Mouse (Mus musculus) adrenal gland, postnatal 14 days (tissue): Measurements from ENCODE around the gene Mphosph9. TPM values are rescaled to one million over a fixed set of nuclear protein-coding genes. Genes with fewer than 3 reads are reported as not detected.
"Not testable (repeated sequence)": the region's sequence is repeated elsewhere in the genome, so short reads cannot be mapped to it uniquely, and the experiment has no call there.

Source experiments
- DNase-seq: peaks from one replicate; pipeline ENCODE4 v3.0.0; 2021; ENCODE audit warnings: mixed read lengths
- long read RNA-seq, 2 experiments: library from polyadenylated mRNA; stranded (forward); transcript quantifications; one replicate each; pipeline ENCODE4 v2.0.0; 2021
- total RNA-seq: library from RNA; stranded (reverse); gene quantifications from 2 replicates; pipeline ENCODE4 v1.2.3, GENCODE M21; 2021

Mphosph9 gene
- total RNA-seq: 6.6 and 7.7 TPM in 2 replicates
- long read RNA-seq, experiment 1, partial matches to known transcripts: 1 of 5 reads
- long read RNA-seq, experiment 1, other reads (novel, unspliced or antisense): 4 of 5 reads
- long read RNA-seq, experiment 2, full-length matches to known transcripts: 2 of 2 reads
- long read RNA-seq, experiment 2, partial matches to known transcripts: 0 of 2 reads
- long read RNA-seq, experiment 2, other reads (novel, unspliced or antisense): 0 of 2 reads

- DNase-seq: peak; percentile 100
Observed at GRCm38 (mm10) chr5:124327510-124328364, at the start of gene Mphosph9, which contains the start of gene 2810006K23Rik. Mphosph9 (minus strand) TSS chr5:124327972. 2810006K23Rik (plus strand) TSS chr5:124328089.

- DNase-seq: no peak
Observed at GRCm38 (mm10) chr5:124377149-124377548, 49.4 kb upstream of the Mphosph9 start.

DNA sequence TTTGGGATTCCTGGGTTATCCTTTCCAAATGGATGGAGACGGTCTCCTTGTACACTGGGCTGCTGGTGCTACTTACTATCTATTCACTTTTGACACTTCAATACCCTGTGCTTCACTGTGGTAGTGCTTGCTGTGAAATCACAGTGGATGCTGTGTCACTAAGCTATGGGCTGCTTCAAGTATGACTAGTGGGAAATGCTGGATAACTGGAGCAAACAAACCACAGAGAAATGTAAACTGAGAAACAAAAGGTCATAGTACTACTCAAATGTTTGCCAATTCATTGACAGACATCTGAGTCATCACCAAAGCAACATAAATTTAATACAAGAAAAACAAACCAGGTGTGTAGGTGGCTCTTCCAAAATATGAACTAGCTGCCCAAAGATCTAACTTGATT, 48.6 kb upstream of the Mphosph9 start:
- no peak for DNase-seq

GRCm38 (mm10) chr5:124374298-124374697, 46.5 kb upstream of the Mphosph9 start:
- DNase-seq: no peak

GRCm38 (mm10) chr5:124366721-124367120, 38.9 kb upstream of the Mphosph9 start:
- no peak for DNase-seq

DNA sequence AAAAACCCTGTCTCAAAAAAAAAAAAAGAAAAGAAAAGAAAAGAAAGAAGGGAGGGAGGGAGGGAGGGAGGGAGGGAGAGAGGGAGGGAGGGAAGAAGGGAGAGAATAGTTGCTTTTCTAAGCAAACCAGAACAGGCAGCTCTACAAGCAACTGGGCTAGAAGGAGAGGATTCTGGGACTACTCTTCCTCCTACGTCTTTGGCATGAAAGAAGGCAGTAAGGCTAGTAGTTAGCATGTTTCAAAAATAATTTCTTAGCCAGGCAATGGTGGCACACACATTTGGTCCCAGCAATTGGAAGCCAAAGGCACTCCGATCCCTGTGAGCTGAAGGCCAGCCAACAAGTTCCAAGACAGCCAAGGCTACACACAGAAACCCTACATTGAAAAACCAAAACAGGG, 38.0 kb upstream of the Mphosph9 start:
- DNase-seq: no peak

DNA sequence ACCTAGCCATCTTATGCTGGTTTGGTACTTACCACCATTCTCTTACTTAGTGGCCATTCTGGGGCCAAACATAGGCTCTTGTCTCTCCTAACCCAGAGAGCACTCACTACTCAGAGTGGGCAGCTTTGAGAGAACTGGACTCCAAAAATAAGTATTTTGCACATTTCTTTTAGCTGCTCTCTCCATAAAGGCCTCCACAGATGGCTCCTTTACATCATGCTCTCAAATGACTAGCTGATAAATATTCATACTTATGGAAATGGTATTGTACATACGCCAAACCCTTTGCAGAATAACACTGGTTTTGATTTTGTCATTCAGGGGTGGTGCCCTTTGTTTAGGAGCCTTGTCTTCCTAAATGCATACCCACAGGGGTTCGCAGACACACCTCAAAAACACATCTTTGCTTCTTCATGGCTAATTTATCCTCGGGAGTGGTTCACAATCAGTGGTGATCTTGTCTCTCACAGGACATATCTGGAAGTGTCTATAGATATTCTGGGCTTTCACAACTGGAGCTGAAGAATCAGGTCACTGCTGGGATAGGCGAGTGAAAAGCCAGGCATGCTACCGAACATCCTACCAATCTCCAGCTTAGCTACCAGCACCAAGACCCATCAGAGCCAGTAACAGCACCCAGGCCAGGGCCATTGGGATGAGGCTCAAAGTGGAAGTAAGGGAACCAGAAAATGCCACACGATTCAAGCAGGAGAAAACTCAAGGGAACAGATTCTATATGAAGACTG, 36.6 kb upstream of the Mphosph9 start:
- DNase-seq: no peak

- DNase-seq: not testable (repeated sequence)
Observed at GRCm38 (mm10) chr5:124362982-124363381, 35.2 kb upstream of the Mphosph9 start, which contains the start of gene Cdk2ap1. Cdk2ap1 (minus strand) TSS chr5:124363082.

DNA sequence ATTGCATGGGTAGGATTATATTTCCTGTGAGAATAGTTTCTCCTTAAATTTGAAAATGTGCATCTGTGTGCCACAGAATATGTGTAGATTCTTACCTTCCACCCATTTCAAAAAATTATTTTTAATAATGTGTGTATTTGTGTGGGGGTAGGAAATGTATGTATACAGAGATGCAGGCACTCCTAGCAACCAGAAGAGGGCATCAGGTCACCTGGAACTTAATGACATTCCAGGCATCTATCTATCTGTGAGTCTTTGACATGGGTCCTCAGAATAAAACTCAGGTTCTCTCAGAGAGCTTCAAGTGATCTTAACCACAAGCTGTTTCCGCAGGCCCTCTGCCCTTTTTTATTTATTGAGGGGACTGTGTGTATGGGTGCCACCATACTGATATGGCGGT, 31.9 kb upstream of the Mphosph9 start:
- no peak for DNase-seq

- DNase-seq: no peak
Observed at GRCm38 (mm10) chr5:124356695-124357094, 28.9 kb upstream of the Mphosph9 start.

DNA sequence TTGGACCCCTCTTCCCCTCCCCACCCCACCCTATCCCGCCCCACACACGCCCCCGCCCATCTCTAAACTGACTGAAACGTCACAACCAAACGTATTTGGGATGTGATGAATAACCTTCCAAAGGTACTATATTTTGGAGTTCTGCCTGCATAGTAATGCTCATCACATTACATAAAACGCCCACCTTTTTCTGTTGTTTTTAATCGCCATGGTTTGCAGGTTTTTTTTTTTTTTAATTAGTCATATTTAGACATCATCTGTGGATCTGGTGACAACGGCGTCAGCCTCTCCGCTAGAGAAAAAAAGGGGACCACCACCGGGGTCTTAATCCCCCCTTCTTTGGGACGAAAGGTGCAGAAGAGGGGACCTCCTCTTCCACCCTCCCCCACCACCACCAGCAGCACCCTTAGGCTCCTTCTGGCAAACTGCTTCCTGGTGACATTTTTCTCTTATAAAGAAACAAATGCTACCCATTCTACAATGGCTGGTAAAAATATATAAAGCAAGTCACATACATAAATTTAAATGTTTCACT, 27.7 kb upstream of the Mphosph9 start:
- DNase-seq: no peak

GRCm38 (mm10) chr5:124354574-124355424, 27.0 kb upstream of the Mphosph9 start:
- DNase-seq: peak; percentile 61

- peak; percentile 85 for DNase-seq
Observed at GRCm38 (mm10) chr5:124353726-124354547, 26.2 kb upstream of the Mphosph9 start.

- DNase-seq: peak; percentile 69
Observed at GRCm38 (mm10) chr5:124353011-124353725, 25.4 kb upstream of the Mphosph9 start.

DNA sequence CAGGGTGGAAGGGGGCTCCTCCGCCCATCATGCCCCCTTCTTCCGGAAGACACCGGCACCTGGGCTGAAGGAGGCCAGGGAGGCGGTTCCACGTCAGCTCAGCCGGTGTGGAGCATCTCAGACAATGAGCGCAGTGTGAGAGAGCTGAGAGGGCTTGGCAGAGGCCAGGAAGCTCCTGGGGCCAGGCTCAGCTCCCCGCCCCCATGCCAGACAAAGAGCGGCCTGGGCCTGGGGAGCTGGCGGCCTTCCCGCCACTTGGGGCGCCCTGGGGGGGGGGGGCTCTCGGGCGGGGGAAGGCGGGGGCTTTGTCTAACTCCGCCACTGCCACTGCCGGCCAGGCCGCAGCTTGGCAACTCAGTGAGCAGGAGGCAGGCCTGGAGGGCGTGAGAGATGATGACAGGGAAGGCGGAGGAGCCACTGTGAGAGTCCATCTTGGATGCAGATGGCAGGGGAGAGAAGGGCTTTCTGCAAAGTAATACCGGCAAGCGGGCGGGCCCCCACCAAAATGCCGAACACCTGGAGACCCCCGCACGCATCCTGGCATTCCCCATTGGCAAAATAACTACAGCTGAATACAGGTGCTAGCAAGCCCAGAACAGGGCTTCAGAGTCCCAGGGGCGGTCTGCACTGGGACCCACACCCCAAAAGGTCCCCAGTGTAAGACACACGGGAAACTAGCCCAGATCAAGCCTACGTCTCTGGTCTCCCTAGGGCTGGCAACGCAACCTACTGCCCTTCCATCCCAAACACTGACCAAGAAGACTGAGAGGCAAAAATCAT, 24.6 kb upstream of the Mphosph9 start:
- peak; percentile 93 for DNase-seq

DNA sequence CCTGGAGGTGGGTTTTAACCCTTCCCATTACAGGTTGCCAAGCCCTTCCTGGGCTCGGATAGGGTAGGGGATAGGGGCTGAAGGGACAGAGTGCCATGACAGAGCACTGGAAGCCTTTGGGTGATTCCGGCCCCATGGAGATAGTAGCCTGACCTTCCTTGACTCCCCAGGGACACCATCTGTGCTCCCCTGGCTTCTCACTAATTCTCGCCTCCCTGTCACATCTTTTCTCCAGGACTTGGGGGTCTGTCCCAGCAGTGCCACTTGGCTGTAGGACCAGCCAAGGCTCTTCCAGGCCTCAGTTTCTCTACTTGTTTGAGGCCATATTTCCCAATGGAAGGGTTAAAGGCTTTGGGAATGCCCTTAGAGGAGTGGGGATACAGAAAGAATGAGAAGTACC, 23.8 kb upstream of the Mphosph9 start:
- DNase-seq: no peak

DNA sequence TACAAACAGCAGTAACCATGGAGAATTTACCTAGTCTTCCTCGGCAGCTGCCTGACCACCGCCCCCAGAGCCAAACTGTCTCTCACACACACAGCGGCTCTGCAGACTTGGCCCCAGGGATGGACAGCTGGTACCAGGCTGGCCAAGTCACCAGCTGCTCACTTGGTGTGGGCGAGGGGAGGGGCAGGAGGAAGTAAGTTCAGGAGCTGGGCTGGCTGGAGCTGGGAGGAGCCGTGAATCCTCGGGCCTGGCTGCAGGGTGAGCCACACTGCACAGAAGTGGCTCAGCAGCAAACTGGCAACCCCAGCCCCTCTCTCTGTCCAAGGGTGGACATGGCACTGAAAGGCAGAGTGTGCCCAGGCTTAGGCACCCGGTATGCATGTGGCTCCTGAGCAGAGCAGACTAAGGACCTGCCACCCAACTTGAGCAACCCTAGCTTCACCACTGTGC, 23.4 kb upstream of the Mphosph9 start:
- DNase-seq: peak; percentile 87

DNA sequence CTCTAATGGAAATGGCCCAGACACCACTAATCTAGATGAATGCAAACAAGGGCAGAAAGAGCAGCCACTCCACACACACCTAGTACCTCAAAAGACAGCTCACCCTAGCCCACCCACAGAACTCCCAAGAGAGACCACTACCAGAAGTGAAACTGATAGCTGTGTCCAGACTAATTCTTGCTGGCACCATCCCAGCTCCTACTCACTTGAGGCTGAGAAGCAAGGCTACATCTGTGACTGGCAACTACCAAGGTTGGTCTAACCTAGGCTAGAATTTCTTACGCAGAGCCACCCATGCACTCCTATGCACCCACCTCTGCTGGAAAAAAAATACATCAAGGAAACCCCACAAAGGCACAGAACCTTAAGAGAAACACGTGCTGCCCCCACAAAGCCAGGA, 22.6 kb upstream of the Mphosph9 start:
- no peak for DNase-seq

DNA sequence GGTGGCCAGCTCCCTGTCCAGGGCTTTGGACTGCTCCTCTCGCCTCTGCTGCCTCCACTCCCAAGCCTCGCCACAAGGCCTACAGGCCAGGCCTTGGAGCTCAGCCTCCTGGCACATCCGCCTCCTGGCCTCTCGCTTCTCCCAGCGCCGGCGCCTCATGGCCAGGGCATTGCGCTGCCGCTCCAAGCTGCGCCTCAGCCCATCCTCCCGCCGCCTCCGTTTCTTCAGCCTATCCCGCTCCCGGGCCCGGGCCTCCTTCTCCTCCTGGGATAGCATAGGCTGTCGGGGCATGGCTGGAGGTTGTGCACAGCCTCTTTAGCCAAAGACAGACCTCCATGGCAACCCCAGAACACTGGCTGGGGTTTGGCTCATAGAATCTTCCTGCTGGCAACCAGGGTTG, 21.4 kb upstream of the Mphosph9 start:
- peak; percentile 79 for DNase-seq
